Mouse (Mus musculus) kidney, postnatal 0 days (tissue): ENCODE measurements around the gene Gpd1. TPM values are rescaled to one million over a fixed set of nuclear protein-coding genes. Genes with fewer than 3 reads are reported as not detected.
"Not testable (repeated sequence)": the region's sequence is repeated elsewhere in the genome, so short reads cannot be mapped to it uniquely, and the experiment has no call there.

ENCODE experiments used
- ATAC-seq: fragments of 200-750 bp; cut with Nextera tagmentation; replicated peaks from 2 replicates; pipeline ENCODE4 v1.8.0; 2017; ENCODE audit warnings: low read depth, moderate number of reproducible peaks, moderate TSS enrichment, moderate library complexity; ENCODE audit not compliant: low FRiP score
- DNase-seq: peaks from one replicate; pipeline ENCODE4 v3.0.0-alpha.2; 2016; ENCODE audit warnings: low spot score
- H3K27ac ChIP-seq: fragments of 300-500 bp; sonication (generic); 2 replicates; pipeline ENCODE4 v1.5.1; 2014; ENCODE audit warnings: mild to moderate bottlenecking
- H3K27me3 ChIP-seq: fragments of 300-500 bp; sonication (generic); 2 replicates; pipeline ENCODE4 v1.6.1; 2014; ENCODE audit warnings: low read length, mixed read lengths; ENCODE audit not compliant: insufficient read depth
- H3K36me3 ChIP-seq: fragments of 300-500 bp; sonication (generic); 2 replicates; pipeline ENCODE4 v1.6.1; 2014; ENCODE audit warnings: low read length, mixed read lengths; ENCODE audit not compliant: insufficient read depth
- H3K4me1 ChIP-seq: fragments of 300-500 bp; sonication (generic); replicated peaks from 2 replicates; pipeline ENCODE4 v1.6.1; 2014; ENCODE audit warnings: antibody characterized with exemption, low read length, mixed read lengths; ENCODE audit not compliant: insufficient read depth
- H3K4me2 ChIP-seq: fragments of 300-500 bp; sonication (generic); 2 replicates; pipeline ENCODE4 v1.6.1; 2014; ENCODE audit warnings: mild to moderate bottlenecking, low read length, moderate library complexity, mixed read lengths
- H3K4me3 ChIP-seq: fragments of 300-500 bp; sonication (generic); replicated peaks from 2 replicates; pipeline ENCODE4 v1.5.1; 2014; ENCODE audit warnings: low read depth, low read length
- H3K9ac ChIP-seq: fragments of 300-500 bp; sonication (generic); 2 replicates; pipeline ENCODE4 v1.6.1; 2014; ENCODE audit warnings: low read depth, low read length
- H3K9me3 ChIP-seq: fragments of 300-500 bp; sonication (generic); replicated peaks from 2 replicates; pipeline ENCODE4 v1.6.1; 2016; ENCODE audit warnings: low read length, inconsistent platforms, mixed read lengths
- CTCF ChIP-seq: IDR thresholded peaks from 2 replicates; pipeline ENCODE4 v1.5.1; 2016; ENCODE audit warnings: antibody characterized with exemption, low read depth, mild to moderate bottlenecking, moderate library complexity
- WGBS: fragments of 180-500 bp; shearing (Covaris S2); extraction: QIAGEN DNeasy Blood & Tissue Kit; methylation state at CpG from one replicate; pipeline ENCODE4 v1.1.7; 2014; 5-methylcytosine and 5-hydroxymethylcytosine counted together
- polyA plus RNA-seq: library from polyadenylated mRNA; unstranded; fragments of >200 nt; fragmentation: Nextera tagmentation; extraction: Ambion mirVana; gene quantifications from 2 replicates; pipeline ENCODE4 v1.2.1, GENCODE M21; 2015

Gpd1 gene
- polyA plus RNA-seq, 1 experiment from 2014 or later: 46.1 TPM

DNA sequence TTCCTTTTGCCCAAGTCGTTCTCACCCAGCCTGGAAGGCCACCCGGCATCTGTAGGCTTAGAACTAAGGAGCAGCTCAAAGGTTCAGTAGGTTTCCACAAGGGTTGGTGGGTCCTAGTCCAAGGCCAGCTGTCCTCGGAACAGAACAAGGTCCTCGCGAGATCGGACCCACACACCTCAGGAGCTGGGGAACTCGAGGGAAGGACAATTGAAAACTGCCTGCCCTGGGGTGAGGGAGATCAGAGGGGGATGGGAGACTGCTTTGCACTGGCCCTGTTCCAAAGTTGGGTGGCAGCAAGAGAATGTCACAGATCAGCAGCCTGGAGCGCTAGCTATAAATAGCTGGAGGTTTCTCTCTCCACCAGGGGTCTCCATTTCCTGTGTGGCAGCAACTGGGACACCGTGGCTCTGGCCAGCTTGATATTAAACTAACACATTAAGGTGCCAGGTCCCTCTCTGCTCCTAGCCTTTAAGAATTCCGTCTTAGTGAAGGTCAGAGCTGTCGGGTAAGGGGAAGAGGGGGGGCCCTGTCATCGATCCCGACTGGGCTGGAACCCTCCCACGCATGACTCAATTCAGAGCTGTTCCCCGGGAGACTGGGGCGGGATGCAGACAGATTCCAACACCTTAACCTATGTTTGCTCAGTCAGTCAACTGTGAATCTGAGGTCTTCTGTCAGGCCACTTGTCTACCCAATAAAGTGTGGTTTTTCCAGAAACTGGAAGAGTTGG, 7.1 kb downstream of the Gpd1 start:
- Histone ChIP-seq H3K9me3 (no peaks in the 10 kb centered on the region), H3K27me3 (no peaks in the 10 kb centered on the region), H3K27ac (peak overlapping the region; percentile 91), H3K36me3 (peaks cover 10% of the 10 kb centered on the region; the same call in 1 of the 2 replicates), H3K9ac (peak overlapping the region; percentile 38; the same call in 1 of the 2 replicates), H3K4me2 (peak overlapping the region; percentile 60), H3K4me1 (peaks cover 26% of the 10 kb centered on the region), H3K4me3 (no peak overlapping the region)
- 4% methylated on average over 16 of the region's 16 CpGs for WGBS
- DNase-seq (peak; percentile 94), ATAC-seq (peak; percentile 47)
- peak; percentile 82 for TF ChIP-seq CTCF

DNA sequence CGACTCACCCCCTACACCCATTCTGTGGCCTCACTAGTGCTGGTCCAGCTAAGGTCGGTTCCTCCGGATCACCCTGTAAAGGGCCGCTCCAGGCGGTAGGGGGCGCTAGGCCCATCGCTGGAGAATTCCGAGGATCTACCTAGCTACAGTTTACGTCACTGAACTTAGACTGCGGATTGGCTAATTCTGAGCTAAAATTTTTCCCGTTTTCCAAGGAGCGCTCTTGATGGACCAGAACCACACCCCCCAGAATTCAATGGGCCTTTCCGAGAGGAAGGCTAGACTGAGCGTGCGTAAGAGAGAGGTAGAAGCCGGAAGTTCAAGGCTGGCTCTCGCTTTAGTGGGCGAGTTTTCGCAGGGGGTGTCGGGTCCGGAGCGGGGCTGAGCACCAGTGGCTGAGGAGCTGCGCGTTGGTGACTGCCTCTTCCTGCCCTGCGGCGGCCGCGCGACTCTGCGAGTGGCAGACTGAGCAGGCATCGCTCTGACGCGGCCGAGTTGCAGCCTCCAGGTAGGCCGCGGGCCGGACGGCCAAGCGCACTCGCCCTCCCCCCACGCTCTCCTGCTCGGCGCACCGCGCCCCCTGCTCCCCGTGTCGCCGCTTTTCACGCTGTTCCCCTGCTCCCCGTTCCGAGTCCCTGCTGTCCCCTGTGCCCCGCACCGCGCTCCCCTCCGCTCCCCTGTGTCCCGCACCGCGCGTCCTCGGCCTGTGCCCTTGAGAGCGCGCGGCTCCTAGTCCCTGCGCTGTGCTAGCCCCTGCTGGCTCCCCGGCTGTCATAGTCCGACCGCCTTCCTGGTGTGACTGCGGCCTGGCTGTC, 8.2 kb downstream of the Gpd1 start, which contains the start of gene Cox14:
Cox14 (plus strand) TSS at position 278 of the 815 bp plus-strand sequence.
- under 1% methylated on average over 68 of the region's 68 CpGs for WGBS

DNA sequence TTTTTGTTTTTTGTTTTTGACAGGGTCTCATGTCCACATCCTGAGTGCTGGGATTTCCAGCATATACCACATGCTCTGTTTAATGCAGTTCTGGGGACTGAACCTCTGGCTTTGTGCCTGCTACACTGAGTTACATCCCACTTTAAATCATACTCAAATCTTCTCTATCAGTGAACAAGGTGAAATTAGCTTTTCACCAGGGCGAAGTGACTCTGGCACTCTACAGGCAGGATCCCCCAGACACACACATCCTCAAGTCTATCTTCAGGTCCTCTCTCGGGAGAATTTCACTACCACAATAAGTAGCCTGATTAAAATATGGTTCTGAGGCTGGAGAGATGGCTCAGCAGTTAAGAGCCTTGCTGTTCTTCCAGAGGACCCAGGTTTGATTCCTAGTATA, 9.2 kb downstream of the Gpd1 start:
- H3K4me2 ChIP-seq: peak overlapping the region; percentile 77
- no peak for TF ChIP-seq CTCF
- peaks cover 10% of the 10 kb centered on the region; the same call in 1 of the 2 replicates for H3K36me3 ChIP-seq
- peak overlapping the region; percentile 91 for H3K9ac ChIP-seq
- peaks cover 26% of the 10 kb centered on the region for H3K4me1 ChIP-seq
- no peaks in the 10 kb centered on the region for H3K9me3 ChIP-seq
- peak overlapping the region; percentile 83 for H3K4me3 ChIP-seq
- DNase-seq (no peak), ATAC-seq (no peak)
- no peaks in the 10 kb centered on the region for H3K27me3 ChIP-seq
- 80% methylated on average over 2 of the region's 2 CpGs for WGBS
- H3K27ac ChIP-seq: no peak overlapping the region

More for the DNA sequence above, 8.2 kb downstream of the Gpd1 start, which contains the start of gene Cox14:
- Histone ChIP-seq H3K4me2 (peak within 1 kb of the TSS; percentile 77), H3K4me3 (peak within 1 kb of the TSS; percentile 83), H3K36me3 (peaks cover 10% of the 10 kb centered on the region; the same call in 1 of the 2 replicates), H3K4me1 (peaks cover 26% of the 10 kb centered on the region), H3K9ac (peak within 1 kb of the TSS; percentile 91), H3K27me3 (no peaks in the 10 kb centered on the region), H3K9me3 (no peaks in the 10 kb centered on the region), H3K27ac (peak within 1 kb of the TSS; percentile 95)
- DNase-seq (peak; percentile 100), ATAC-seq (peak; percentile 89)
- peak; percentile 99 for TF ChIP-seq CTCF

DNA sequence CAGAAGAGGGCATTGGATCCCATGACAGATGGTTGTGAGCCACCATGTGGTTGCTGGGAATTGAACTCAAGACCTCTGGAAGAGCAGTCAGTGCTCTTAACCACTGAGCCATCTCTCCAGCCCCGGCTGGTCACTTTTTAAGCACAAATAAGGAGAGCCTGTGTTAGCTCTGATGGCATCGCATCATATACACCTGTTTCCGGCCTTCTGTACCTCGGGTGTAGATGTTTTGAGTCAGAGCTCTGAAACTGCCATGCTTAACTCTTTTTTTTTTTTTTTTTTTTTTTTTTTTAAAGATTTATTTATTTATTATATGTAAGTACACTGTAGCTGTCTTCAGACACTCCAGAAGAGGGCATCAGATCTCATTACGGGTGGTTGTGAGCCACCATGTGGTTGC, 9.7 kb downstream of the Gpd1 start:
- H3K27me3 ChIP-seq, H3K9me3 ChIP-seq, H3K4me3 ChIP-seq, H3K4me2 ChIP-seq, ATAC-seq, DNase-seq, H3K9ac ChIP-seq, H3K36me3 ChIP-seq, H3K27ac ChIP-seq: not testable (repeated sequence)
- peaks cover 26% of the 10 kb centered on the region for H3K4me1 ChIP-seq
- WGBS: 87% methylated on average over 4 of the region's 5 CpGs

DNA sequence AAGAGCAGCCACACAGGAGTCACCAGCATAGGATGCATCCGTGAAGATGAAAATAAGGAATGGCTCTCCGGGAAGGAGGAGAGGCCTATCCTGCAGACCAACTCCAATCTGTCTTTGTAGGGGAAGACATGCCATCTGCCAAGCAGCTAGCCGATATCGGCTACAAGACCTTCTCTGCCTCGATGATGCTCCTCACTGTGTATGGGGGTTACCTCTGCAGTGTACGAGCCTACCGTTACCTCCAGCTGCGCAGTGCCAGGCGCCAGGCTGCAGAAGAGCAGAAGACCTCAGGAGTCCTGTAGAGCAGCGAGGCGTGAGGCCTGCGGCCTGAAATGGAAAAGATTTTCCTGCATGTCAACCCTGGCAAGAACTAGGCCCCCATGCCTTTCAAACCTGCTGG, 10.2 kb downstream of the Gpd1 start:
- no peaks in the 10 kb centered on the region for H3K9me3 ChIP-seq
- no peaks in the 10 kb centered on the region for H3K27me3 ChIP-seq
- peaks cover 10% of the 10 kb centered on the region; the same call in 1 of the 2 replicates for H3K36me3 ChIP-seq
- ATAC-seq: no peak
- no peak overlapping the region for H3K4me2 ChIP-seq
- peaks cover 22% of the 10 kb centered on the region for H3K4me1 ChIP-seq
- TF ChIP-seq CTCF: no peak
- 98% methylated on average over 12 of the region's 12 CpGs for WGBS
- H3K27ac ChIP-seq: no peak overlapping the region
- H3K9ac ChIP-seq: no peak overlapping the region
- H3K4me3 ChIP-seq: no peak overlapping the region
- DNase-seq: no peak

DNA sequence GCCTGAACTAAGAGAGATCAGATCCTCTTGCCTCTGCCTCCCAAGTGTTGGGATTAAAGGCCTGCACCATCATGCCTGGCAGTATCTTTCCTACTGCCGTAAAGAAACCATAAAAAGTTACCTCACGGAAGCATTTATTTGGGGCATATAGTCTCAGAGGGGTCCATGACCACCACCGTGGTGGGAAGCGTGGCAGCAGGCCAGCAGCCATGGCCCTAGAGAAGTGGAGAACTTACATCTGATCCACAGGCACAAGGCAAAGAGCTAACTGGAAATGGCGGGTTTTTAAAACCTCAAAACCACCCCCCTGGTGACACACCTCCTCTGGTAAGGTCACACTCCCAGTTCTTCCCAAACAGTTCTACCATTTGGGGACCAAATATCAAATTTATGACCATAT, 10.9 kb downstream of the Gpd1 start:
- H3K4me3 ChIP-seq: no peak overlapping the region
- peaks cover 17% of the 10 kb centered on the region for H3K4me1 ChIP-seq

More for the DNA sequence above, 10.9 kb downstream of the Gpd1 start:
- Histone ChIP-seq H3K27ac (no peak overlapping the region), H3K9me3 (no peaks in the 10 kb centered on the region), H3K9ac (no peak overlapping the region), H3K36me3 (peaks cover 10% of the 10 kb centered on the region; the same call in 1 of the 2 replicates), H3K4me2 (no peak overlapping the region), H3K27me3 (no peaks in the 10 kb centered on the region)
- ATAC-seq (no peak), DNase-seq (no peak)
- WGBS: 93% methylated on average over 5 of the region's 5 CpGs
- no peak for TF ChIP-seq CTCF
